Mouse (Mus musculus) NIH3T3 (cell line): ENCODE measurements around the gene Izumo1r.
"Not testable (repeated sequence)": the region's sequence is repeated elsewhere in the genome, so short reads cannot be mapped to it uniquely, and the experiment has no call there.

Experiments used
- DNase-seq: peaks from one replicate; pipeline ENCODE4 v3.0.0-alpha.2; 2012; ENCODE audit warnings: low read depth

Gene Izumo1r

DNA sequence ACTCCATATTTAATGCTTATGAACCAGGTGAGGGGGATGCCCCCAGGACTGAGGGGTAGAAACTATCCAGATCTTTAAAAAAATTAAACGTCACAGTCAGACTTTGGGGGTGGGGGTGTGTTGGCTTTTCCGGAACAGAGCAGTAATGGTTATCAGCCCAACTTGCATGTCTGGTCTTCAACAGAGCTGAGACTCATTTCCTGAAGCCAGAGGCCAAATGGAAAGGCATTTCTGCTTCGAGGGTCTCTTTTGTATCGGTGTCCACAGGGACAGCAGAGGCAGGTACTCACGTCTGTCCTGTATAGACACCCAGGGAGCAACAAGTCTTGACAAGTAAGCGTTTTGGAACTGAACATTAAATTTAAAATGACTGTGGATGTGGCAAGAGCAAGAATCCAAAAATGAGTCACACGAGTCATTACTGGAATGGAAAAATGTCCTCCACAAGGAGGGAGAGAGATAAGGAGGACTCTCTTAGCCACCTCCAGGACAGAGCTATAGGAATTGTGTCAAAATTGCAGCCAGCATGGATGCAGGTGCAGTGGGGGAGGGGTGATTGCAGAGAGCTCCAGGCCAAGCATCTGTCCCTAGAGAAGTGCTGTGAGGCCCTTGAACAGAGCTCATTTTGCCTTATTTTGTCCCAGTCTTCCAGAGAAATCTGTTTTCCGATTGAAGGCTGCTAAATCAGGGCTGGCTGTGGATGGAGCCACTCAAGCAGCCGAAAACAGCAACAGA lies 1.2 kb upstream of the Izumo1r start:
- DNase-seq, result no peak

DNA sequence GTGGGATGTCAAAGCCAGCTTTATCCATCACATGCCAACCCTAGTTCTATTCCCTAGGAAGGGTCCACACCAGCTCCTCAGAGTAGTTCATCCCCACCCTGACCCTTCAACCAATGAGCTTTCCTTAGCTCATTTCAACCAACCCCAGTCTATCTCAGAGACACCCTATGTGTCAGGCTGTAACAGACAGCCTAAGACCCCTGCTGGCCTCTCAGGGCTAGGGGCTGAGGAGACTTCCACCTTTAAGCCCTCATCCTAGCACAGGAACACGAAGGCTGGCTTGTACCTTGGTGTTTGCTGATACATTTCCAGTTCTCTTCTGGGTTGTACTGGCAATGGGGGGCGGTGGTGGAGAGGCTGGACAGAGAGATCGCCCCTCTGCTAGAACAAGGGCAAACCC lies 743 bp downstream of the Izumo1r start:
- DNase-seq, result no peak

DNA sequence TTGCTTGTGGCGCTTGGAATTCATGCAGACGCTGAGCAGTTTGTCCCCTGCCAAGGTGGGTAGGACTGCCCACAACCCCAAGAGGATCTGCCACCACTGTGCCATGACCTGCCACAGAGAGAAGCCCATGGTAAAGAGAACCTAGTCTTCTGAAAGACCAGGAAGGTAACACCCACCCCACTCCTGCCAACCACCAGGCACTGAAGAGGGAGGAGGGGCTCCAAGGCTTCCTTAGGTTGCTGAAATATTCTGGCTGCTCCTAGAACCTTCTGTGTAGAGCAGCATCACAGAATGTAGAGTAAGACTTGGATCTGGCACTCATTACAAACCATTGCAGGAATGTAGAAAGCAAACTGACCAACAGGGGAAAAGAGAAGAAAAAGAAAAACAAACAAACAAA lies 1.3 kb downstream of the Izumo1r start:
- DNase-seq, result no peak

DNA sequence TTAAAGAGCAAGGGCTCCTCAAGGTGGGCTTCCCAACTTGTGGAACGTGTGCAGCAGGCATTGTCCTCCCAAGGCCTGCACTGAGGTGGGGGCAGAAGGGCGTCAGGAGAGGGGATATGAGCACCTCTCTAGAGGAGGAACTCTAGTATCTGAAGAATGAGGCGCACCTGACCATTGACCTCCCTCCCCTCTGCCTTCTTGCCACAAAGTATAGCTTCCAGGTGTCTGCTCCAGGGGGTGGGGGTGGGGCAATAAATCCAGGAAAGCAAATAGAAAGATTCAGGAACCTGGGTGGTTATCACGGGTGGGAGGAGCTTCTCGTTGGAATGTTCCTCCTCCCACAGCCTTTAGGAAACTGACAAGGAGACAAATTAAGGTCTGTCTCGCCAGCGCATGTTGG lies 2.0 kb downstream of the Izumo1r start:
- DNase-seq, result no peak

DNA sequence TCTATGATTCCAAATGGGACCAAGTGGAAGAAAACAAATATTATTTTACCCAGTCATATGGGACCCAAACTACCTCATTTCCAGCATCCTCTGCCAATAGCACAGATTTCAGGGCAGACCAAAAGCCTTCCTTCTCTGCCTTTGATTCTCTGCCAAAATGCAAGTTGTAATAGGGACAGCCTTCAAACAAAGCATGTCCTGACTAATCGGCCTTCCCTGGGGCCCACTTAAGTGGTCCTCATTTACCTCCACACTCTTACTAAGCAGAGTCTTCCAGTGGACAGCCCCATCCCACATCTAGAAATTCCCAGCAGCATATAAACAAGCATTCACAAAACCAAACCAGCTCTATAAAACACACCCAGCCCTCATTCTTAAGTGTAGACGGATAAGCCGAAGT lies 6.6 kb downstream of the Izumo1r start:
- no peak for DNase-seq

DNA sequence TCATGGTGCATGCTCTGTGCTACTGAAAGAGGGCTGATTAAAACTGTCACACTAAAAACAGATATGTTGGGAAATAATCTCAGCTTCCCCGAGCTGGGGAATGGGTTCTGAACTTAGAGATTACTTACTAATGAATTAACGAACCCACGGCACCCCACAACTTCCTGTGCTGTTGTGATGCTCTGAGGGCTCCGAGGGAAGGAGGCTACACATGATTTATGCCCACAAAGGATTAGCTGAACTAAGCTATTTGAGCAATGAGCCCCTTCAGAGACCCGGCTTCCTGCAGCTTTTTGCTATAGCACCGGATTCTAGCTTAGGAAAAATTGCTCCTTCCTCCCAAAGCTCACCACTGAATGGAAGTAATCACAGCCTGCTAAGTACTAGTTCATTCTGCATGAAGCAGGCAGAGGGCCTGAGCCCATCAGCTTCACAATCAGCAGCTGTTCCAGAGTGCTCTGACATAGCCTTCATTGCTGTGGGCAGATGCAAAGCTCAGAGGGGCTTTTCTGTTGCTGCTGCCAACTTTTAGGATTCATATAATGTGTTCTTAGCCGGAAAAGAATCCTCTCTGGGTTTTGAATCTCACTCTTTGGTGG lies 8.4 kb downstream of the Izumo1r start:
- DNase-seq, result no peak

DNA sequence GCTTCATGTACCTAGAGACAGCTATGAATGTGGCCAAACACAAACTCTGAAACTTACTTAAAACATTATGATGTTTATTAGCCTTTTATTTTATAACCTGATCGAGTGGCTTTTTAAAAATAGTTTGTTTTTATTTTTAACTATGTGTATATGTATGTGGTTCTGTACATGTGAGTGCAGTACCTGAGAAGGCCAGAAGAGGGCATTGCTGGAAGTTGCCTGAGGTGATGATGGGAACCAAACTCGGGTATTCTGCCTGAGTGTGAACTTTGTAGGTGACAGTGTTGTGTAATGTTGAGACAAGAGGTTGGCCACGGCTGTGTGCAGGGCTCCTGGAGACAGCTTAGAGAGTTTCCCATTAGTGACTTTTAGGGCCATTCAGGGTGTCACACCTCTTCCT lies 9.1 kb downstream of the Izumo1r start:
- DNase-seq, result no peak

DNA sequence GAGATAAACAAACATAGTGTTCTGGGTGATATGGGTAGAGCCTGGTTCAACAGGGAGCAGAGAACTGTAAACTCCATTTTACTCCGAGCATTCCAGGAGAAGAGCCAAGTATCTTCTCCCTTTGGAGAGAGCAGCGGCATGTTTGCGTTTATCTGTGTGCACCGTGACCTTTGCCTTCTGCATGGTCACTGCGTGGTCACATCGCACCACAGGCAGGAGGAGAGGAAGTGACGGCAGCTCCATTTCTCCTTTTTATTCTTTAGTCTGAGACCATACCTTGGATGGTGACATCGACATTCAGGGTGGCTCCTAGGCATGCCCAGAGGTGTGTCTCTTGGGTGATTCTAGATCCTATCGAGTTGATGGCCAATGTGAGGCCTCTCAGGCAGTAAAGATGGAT lies 10.4 kb downstream of the Izumo1r start:
- no peak for DNase-seq

DNA sequence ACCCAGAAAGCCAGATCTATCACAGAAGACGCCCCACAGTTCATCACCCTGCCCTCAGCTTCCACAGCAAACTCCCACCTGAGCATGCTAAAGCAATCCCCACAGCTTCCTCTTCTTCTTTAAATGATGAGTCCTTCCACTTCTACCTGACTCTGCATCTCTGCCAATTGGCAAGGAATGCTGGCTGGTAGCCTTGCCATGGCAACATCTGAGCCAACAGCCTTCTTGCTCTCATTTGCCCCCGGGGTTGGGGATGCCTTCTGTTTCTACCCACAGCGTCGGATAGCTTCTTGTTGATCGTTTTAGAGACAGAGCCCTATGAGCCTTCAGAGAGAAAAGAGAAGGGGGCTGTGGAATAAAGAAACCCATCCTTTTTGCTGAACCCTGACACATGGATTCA lies 11.9 kb downstream of the Izumo1r start:
- DNase-seq, result no peak

DNA sequence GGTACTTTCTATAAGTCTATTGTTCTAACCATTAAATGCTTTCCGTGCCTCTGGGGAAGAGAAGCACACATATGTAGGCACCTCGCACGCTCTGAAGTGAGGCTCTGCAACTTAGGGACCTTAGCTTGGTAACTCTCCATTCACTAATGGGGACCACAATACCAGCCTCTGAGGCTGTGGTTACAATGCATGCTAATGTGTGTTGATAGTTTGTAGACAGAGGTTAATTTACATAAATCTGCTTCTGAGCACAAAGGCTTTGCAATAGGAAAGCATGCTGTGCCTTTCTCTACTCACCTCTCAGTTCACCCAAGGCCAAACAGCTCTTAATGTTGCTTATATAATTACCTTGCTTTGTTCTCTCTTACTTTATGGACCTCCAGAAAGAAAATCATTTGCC lies 13.1 kb downstream of the Izumo1r start:
- DNase-seq, result no peak

DNA sequence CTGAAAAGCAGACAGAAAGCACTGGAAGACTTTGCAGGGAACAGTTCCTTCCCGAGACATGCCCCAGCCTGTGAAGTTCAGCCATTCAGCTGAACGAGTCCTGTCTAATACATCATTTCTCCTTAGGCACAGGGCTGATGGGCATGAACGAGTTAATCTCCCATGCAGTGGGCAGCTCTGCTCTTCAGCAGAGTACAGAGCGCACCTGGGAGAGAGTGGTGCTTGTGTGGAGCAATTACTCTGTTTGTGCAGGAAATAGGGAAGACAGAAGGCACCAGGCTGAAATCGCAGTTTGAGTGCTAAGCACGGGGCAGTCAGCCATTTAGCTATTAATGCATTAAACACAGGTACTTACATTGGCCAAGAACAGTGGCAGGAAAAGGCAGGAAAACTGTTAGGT lies 15.1 kb downstream of the Izumo1r start:
- DNase-seq, result no peak

DNA sequence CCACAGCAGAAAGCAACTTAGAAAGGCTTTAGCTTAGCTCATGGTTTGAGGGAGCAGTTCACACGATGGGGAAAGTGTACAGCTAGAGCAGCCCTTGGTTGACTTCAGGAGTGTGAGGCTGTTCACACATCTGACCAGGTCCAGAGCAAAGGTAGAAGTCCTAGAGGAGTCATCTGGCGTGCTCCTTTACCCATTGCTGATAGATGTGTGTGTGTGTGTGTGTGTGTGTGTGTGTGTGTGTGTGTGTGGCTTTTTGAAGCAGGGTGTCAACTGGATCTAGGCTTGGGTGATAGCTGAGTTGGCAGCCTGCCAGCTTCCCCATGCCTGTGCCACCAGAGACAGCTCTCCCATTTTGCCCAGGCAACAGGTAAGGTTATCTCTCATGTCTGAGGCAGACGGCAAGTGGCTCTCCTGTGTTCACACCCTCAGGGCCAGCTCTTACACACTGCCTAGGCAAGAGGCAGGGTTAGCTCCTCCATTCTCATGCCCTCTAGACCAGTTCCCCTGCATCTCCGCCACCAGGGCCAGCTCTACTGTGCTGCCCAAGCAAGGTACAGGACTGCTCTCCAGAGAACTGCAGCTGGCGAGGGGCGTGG lies 15.9 kb downstream of the Izumo1r start:
- no peak for DNase-seq

DNA sequence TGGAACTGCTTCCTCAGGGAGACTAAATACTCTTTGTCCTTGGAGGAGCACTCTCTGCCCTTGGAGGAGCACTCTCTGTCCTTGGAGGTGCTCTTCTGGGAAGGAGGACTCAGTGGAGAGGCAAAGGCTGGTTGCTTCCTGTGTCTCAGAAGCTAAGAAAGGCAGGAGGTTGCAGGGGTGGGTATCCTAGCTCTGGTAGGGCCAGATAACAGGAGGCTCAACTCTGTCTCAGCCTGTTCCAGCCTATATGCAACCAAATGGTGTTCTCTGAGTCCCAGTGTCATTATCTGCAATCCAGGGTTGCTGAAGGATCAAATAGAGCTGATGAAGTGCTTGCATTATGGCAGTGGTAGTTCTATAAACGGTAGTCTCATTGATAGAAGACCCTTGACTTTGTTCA lies 17.8 kb downstream of the Izumo1r start:
- no peak for DNase-seq

DNA sequence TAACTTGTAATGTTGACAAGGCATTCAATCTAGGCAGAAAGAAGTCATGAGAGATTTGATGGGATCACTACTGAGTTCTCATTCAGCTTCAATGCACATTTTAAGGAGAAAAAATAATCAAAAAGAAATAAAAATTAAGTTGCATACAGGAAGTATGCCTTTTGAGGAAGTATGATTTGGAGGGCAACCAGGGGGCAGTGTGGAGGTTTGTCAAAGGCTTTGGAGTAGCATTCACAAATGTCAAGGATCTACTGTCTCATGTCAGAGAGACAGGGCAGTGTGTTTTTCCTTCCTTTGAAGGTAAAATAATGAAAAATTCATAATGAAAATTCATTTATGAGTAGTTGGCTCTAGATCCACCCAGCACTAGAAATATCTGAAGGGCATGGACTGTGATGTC lies 18.6 kb downstream of the Izumo1r start:
- DNase-seq, result no peak

DNA sequence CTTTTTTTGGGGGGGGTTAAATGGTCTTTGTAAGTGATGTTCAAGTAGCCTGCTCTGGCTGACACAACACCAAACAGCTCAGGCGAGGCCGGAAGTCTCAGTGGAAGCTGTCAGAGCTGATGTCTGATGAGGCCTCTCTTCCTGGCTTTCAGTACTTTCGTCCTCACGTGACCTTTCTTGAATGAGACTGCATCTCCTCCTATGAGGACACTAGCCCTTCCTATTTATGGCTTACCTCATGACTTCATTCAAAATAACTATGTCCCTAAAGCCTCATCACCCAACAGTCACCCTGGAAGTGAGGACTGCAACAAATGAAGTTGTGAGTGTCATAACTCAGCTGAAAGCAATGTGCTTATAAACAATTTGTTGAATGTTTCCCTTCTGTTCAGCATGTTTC lies 19.1 kb downstream of the Izumo1r start:
- no peak for DNase-seq

DNA sequence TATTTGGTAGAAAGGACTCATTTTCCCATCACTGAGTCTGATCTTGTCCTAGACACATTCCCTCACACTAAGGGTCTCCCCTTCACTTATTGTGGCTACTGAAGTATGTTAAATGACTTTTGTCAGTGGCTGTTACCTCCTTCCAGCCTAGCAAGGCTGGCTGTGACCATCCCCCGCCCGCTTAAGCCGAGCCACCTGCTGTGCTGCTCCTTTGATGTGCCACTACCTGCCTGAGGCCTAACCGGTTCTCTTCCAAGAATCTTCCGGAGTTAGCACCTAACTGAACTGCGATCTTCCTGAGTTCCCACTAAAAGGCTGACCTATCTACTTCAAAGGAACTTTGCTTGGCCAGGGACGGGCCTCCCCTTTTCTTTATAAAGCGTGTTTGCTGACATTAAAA lies 27.2 kb downstream of the Izumo1r start:
- DNase-seq, result not testable (repeated sequence)

DNA sequence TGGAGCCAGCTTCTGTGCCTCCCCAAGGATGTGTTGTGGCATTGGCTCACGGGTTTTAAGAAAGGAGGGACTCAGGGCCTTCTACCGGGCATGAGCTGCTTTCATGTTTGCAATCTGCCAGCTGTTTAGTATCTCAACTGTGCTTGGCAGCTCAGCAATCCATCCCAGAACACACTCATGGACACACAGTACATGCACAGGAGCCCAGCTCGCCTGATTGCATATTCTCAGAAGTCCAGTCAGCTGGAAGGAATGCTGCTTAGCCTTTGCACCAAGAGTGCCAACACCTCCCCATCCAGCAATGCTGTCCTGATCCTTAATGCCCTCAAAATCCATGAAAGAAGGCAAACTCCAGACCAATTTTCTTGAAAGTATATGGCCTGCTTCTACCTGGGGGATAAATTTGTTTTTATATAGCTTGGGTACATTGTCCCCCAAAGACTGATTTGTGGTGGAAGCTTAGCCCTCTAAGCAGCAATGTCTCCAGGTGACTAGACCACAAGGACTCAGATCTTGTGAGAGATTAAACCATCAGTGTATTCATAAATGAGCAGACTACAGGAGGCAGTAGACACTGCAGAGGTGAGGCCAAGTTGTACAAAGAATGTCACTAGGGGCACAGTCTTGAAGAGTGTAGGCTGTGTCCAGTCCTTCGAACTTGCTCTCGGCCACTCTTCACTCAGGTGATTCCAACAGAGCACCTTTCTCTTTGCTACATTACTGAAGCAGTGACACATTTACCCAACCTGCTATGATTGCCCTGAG lies 27.8 kb downstream of the Izumo1r start:
- peak; percentile 7 for DNase-seq

DNA sequence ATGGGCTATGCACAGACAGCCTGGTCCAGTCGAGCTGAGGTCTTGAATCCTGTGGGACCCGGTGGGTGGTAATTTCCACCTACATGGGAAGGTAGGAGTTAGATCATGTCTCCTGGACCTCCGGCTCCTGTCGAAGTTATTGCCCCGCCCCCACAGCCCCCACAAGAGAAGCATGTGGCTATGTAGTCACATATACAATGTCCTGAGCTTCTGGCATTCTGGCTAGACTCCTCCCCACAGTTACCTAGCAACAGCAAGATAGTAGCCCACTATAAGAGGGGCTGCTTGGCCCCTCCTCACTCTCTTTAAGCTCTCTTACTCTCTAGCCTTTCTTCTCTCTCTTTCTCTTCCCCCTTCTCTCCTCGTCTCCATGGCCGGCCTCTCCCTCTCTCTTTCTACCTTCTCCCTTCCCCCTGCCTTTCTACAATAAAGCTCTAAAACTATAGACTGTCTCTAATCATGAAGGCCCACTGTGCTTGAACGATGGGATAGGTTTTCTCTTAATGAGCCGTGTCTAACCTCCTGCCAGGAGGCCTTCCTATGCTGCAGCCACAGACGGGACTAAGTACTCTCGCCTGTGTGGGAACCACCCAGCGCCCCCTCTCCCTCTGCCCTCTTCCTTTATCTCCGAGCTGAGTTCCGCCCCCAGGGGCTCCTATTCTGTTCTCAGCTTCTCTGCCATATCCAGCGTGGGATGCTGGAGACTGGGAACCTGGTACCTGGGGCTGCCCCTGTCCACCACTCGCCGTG lies 31.4 kb downstream of the Izumo1r start:
- no peak for DNase-seq

DNA sequence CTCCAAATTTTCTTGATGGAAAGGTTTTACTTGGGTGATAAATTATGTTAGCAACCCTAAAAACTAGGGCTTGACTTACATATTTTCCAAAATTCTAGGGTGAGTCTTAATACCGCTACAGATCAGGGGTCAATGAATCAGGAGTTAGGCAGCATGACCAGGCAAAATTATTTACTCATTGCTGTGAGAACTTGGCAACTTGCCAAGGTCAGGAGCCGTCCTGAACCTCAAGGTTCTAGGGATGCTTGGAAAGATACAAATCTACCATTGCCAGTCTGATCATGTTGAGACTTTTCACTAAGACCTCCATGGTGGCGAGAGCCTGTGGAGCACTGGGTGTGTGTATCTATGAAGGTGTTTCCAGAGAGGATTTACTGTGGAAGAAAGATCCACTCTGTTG lies 32.2 kb downstream of the Izumo1r start:
- peak; percentile 11 for DNase-seq

DNA sequence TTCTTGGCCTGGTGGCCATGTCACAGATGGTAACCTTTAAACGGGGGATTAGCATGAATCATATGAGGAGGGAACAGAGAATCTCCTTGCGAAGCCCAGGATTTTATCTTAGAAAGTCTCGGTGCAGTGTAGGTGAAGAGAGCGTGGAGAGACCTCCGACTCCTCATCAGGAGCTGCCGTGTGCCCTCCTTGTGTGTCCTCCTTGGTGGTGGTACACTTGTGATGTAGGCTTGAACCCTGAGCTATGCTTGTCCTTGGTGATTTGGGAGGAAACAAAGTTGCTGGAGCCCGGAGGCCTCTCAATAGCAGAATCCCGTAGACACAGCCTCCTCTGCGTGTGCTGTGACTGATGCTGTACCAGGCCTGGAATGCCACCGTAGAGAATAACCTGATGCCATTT lies 32.9 kb downstream of the Izumo1r start:
- DNase-seq, result no peak

DNA sequence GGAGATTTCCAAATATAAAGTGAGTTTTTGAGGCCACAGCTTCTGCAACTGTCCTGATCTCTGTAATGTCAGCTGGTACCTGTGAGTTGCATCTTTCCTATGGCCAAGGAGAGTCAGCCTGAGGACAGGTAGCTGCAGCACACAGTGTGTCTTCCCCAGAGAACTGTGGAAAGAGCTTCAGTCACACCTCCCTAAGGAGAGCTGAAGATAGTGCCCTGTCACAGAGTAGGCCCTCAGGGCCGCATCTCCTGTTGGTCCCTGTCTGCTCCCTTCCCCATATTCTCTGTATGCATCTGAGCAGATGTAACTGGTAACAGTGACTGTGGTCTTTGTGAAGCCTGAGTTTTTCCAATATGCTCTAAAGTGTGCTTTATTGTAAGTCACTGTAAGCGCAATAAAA lies 33.4 kb downstream of the Izumo1r start:
- DNase-seq, result no peak

DNA sequence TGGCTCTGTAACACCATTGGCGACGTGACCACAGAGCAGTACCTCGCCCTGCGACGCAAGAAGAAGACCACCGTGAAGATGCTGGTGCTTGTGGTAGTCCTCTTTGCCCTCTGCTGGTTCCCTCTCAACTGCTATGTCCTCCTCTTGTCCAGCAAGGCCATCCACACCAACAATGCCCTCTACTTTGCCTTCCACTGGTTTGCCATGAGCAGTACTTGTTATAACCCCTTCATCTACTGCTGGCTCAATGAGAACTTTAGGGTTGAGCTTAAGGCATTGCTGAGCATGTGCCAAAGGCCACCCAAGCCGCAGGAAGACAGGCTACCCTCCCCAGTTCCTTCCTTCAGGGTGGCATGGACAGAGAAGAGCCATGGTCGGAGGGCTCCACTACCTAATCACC lies 35.4 kb downstream of the Izumo1r start:
- no peak for DNase-seq
